Mouse (Mus musculus) left cerebral cortex, postnatal 4 days (tissue): ENCODE measurements around the gene Egf. TPM values are rescaled to one million over a fixed set of nuclear protein-coding genes. Genes with fewer than 3 reads are reported as not detected.
"Not testable (repeated sequence)": the region's sequence is repeated elsewhere in the genome, so short reads cannot be mapped to it uniquely, and the experiment has no call there.

Source experiments
- DNase-seq: peaks from one replicate; pipeline ENCODE4 v3.0.0-alpha.2; 2022
- intact Hi-C: fragments of 180-260 bp; cut with DNase I; formaldehyde crosslinking; loops from one replicate; pipeline ENCODE4 v1.15.1; 2025
- total RNA-seq, 2 experiments: library from RNA; stranded (reverse); gene quantifications; 2 replicates each; pipeline ENCODE4 v1.2.3; 2021

Egf gene
- total RNA-seq, result 1 to 10 TPM; 2.3 to 3.0 TPM

DNA sequence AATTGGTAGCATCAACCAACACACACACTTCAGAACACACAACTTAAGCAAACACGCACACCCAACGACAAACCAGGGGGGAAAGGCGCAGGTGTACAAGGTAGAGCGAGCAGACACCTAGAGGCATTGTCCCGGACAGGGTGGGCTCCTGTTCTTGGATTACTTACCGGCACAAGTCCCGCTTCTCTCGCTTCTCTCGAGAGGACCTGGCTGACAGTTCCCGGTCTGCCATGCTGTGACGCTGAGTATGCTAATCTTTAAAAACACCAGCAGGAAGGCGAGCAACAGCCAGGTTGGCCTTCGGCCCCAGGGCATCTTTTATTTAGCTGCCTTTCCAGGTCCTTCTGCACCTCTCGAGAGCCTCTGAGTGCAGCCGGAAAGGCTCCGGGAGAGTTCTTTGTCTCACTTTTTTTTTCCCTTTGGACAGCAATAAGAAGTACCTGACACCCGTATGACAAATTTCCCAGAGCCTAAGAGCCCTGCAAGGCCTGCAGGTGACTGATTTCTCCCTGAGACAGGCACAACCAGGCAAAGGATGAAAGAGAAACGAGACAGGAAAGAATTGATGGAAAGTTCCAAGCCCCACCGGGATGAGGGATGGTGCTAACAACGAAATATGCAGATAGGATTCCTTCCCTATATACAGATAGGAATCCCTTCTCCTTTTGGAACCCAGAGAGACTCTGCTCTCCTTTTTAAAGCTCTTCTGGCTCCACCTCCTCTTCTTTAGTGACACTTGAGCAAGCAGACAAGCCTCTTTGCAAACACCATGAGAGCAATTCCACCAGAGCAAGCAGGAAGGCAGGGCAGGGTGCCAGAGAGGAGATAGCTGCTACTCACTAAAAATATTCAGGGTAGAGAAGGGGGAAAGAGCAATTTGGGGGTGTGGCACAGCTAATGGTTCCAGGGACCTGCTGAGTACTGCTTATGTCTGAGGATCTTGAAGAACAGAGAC is at the start of gene Egf:
Gene Egf, minus strand, starts transcription at position 667 of the 955 bp plus-strand sequence.
- intact Hi-C loops, result no loop called here
- DNase-seq, result peak; percentile 11

DNA sequence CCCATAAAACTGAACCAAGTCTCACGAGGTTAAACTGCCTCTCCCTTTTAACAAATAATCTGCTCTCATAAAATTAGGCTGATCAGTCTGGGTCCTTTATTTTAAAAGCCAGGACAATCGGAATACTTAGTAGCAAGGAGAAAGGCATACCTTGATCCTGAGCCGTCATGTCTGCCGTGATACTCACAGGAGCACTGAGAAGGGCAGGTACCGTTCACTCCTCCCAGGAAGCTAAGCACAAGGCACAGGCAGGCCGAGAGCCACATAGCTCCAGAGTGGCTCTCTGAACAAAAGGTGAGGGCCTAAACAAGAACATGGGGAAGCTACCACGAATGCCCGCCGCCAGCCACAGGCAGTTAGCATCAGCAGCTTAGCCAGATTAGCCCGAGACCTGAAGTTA is 48.6 kb upstream of the Egf start, which contains the start of gene Lrit3:
Gene Lrit3, minus strand, starts transcription at position 266 of the 400 bp plus-strand sequence.
- intact Hi-C loops, result no loop called here
- DNase-seq, result no peak

DNA sequence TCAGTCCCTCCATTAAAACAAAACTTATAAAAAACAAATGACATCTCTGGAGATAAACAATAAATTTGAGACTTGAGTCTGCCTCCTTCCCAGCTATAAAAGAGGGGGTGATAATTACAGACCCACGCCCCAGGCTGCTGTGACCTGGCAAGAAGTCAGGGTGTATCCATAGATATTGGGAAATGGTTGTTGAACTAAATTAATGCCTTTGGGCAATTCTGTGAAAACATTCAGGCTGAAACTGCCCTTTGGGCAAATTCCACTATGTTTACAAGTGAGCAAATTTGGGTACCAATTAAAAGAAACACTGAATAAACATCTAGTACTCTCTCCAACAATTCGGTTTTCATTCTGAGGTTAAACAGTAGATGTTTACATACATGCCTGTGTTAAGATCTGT is 43.9 kb upstream of the Egf start:
- DNase-seq, result no peak
- intact Hi-C loops, result no loop called here

DNA sequence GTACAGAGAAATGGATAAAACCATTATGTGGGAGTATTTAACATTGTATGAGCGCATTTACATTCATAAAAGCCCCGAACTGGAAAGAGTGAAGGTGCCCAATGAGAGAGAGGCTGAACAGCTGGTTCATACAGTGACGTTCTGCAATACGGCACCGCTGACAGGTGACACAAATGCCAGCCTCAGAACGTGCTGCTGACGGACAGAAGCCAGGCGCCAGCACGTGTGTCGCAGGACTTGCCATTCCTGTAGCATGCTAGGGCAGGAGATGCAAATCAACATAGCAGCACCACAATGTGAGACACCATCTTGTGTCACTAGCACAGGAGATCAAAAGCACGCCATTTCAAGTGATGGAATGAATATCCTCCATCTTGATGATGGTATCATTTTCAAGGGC is 43.4 kb upstream of the Egf start:
- intact Hi-C loops, result no loop called here
- DNase-seq, result no peak

DNA sequence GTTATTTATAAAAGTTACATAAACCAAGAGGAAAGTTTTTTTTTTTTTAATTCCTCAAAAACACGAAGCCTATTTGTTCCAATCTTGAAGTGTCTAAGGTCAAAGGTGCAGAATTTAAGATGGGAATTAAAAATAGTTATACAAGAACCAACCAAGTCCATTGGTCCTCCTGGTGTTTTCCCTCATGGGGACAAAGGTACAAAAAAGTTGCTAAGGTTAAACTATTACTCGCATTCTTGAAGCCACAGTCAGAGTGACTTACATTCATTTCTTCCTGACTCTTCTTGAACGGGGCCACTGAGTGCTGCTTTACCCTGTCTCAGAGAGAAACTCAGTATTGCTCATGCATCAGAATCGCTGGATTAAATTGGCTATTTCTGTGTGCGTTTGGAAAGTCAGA is 42.2 kb upstream of the Egf start:
- intact Hi-C loops, result no loop called here
- DNase-seq, result no peak

DNA sequence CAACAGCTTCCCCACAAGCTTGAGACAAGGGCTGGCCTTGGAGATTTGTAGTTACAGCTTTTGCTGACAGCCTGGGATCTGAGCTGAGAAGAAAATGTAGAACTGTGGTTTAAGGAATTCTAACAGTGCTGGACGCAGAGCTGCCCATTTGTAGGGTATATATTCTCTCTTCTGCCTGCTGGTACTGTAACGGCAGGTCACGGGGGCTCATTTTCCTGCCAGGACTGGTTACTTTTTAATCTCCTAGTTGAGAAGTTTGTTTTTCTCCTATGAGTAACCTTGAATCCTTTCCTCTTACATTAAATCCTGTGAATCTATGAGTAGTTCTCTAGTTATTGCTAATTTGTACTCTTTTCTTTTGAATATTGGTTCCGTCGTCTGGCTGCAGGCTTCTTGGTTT is 38.7 kb upstream of the Egf start:
- intact Hi-C loops, result no loop called here
- DNase-seq, result no peak

DNA sequence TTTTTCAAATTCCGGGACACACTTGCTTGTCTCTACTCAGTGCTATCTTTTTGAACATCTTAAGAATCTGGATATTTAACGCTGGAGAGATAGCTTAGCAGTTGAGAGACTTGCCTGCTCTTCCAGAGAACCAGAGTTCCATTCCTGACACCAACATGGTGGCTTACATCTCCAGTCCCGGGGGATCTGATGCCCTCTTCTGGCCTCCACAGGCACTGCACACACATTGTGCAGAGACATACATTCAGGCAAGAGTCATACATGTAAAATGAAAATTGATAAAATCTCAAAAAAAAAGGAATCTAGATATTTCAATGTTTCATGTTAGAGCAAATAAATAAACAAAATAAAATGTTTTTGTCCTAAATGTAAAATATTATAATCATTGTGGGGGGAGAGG is 27.6 kb upstream of the Egf start:
- intact Hi-C loops, result no loop called here
- DNase-seq, result no peak

DNA sequence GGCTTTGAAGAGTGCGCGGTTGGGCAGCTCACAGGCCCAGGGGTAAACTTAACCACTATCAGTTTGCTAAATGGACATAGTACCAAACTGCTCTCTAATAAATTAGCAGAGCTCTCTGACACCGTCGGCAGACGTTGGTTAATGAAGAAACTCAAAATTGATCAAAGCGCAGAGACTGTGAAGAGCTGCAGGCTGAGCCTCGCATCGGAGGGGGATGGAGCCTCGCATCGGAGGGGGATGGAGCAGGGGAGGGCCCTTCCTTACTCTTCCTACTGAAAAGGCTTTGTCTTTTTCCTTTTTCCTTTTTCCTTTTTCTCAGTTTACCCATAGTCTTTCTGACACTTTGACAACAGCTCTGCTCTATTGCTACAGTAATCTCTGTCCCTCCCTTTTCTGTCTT is 26.3 kb upstream of the Egf start:
- intact Hi-C loops, result no loop called here

DNA sequence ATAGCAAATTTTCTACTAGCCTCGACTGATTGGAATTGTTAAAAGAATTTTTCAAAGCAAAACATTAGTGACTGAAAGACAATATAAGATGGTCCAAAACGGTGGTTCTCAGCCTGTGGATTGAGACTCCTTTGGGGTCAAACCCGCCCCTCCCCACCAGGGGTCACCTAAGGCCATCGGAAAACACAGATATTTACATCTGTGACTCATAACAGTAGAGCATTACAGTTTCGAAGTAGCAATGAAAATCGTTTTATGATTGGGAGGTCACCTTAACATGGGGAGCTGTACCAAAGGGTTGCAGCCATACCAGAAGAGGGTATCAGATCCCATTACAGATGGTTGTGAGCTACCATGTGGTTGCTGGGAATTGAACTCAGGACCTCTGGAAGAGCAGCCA is 16.1 kb upstream of the Egf start:
- DNase-seq, result no peak
- intact Hi-C loops, result no loop called here

More for the DNA sequence above, 26.3 kb upstream of the Egf start:
- DNase-seq, result no peak

DNA sequence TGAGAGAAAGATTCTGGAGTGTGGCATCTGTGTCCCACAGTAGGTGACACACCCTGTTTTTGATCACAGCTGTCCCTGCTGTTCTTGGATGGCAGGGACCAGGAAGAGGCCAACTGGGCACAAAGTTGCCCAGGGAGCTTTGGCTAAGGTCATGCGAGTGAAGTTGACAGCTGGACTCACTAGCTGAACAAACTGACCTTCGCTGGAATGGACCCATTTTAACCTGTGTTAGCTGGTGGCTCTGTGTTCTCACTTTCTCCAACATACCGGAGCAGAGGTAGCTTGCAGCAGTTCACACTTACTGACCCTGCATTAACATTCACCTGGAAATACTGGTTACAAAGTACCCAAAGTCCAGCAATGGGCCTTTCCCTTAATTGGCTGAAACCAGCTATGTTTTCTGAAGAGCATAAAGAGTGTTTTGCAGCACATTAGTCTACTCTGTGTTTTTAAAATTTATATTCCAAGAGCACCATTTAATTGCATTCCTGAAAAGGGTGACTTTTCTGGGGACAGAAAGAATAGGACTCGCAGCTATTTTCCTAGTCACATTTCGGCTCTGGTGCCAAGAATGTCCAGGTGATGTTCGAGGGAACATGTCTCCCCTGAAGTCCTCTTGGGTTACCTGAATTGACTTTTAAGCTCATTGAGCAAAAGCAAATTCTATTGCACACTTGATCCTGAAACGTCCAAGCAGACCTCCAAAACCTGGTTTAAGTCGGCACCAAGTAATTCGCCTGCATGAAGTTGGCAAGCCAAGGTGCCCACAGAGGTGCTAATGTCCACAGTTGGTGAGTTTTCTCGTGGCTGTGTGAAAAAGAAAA is 12.1 kb upstream of the Egf start:
- intact Hi-C loops, result no loop called here
- no peak for DNase-seq

DNA sequence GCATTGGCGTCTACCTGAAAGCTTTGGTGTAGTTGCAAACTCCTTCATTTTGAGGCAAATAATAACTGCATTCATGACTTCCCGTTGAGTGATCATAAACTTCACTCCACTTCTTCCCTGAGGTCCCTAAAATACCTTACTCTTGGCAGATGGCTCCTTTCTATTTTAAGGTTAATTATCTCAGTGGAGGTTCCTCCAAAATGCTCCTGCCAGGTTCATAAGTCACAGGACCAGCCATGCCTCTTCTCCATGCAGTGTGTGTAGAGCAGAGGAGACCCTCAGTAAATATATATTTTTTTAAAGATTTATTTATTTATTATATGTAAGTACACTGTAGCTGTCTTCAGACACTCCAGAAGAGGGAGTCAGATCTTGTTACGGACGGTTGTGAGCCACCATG is 11.0 kb upstream of the Egf start:
- no peak for DNase-seq
- intact Hi-C loops, result no loop called here

DNA sequence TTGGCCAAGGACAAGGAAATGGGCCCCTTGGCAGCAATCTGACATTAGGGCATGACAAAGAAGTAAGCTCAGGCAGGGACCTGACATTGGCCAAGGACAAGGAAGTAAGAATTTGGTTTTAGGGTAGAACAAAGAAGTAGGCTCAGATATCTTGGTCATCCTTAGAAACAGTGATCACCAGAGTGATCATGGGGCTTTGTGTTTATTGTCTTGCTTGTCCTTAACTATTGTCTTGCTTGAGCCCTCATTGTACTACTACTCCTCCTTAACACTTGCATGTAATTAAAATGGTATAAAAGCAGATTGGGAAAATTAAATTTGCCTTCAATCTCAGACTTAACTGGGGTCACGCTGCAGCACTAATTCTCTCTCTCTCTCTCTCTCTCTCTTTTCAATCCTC is 2.5 kb upstream of the Egf start:
- DNase-seq, intact Hi-C loops: not testable (repeated sequence)

DNA sequence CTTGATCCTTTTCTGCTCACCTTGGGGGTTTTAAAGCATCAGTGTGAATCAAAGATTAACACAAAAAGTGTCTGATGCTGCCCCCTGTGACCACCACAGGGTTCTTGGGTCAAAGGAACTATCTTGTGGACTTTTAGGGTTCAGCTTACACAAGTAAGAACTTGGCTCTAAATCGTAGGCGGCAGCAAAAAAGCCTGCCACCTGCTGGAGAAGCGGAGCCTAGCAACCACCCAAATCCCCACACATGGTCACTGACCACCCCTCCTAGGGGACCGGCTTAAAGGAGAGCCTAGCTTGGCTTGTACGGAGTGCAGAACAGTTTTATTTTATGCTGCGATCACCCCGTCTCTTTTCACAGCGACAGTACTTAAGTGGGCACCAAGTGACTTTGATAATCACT is 10.3 kb downstream of the Egf start:
- peak; percentile 40 for DNase-seq
- intact Hi-C loops, result no loop called here

DNA sequence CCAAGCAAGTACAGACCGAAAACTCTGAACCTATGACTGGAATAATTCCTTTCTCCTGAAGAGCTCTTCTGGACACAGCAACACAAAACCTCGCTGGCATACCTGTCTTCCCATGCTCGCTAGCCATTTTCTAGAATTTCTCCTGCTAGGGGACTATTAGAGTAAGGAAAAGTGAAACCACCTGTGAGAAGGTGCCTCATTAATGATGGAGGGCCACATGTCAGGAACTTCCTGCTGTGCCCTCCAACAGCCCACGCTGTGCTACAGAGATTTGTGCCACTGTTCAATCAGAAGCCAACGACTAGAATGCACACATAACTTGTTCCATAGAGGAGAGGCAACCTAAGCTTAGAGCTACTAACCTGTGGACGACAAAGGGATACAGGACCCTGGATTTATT is 12.3 kb downstream of the Egf start:
- no peak for DNase-seq
- intact Hi-C loops, result no loop called here

DNA sequence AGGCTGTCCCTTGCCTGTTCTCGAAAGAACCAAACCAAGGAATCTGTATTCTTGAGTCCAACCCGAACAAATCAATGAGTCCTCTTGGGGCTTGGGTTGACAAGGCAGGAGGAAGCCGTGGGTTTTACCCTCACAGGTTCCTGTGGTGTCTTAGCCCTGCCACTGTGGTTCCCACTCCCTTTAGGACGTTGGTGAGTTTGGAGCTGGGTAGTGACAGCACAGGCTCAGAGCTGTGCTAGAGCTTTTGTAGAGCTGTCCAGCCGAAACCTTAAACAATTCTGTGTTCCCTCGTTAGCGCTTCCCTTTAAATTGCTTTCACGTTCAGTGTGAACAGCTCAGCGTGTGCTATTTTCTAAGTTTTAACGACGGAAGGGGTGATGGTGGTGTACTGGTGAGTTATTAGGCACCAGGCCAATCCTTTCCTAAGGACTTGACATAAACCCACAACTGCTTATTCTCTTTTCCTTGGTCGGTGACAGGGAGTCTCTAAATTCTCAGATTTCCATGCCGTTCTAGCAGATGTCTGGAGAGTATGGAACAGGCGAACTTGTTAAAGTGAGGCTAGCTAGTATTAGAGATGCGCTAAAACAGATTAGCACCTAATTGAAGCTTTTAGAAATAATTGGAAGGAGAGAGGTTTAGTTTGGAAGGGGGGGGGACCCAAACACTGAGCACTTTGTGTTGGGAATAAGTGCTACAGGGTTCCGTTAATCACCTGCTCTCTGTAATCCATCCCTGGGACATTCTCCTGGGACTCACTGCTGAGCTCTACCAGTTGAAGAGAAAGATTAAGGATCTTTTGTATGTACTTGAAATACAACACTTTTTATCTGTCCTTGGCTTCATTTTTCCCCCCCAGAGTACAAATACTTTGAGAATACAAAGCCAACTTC is 16.6 kb downstream of the Egf start:
- intact Hi-C loops, result no loop called here
- DNase-seq, result no peak

DNA sequence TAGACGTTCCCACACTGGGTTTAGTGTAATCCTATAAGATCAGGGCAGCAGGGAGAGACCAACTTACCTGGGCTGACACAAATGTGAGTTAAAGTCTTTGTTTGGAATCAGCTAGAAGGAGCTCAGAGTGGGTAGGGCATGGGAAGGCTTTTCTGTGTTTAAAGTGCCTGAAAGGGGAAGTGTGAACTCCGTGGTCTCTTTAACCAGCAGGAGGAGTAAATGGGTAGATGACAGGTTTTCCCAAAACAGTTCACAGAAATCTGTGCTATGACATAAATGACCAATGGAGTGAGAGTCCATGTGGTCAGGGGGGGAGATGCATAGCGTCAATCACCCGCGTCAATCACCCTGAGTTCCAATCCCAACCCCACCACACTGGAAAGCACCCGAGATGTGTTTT is 23.5 kb downstream of the Egf start:
- no peak for DNase-seq

DNA sequence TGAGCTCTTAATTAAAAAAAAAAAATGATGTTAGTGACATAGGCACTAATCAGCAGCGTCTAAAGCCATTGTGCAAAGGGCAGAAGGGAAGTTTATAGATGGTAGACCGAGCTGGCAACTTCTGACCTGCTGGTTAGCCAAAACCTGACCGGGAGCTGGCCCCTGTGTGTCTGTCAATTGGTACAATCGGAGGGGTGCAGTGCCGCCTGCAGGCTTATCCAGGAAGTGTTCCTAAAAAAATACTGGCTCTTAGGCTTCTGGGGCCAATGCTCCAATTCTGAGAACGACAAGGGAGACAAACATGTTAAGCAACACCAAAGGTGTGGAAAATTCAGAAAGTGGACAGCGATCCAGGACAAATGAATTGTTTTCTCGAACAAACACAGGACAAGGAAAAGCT is 24.7 kb downstream of the Egf start:
- intact Hi-C loops, result no loop called here
- peak; percentile 27 for DNase-seq

More for the DNA sequence above, 23.5 kb downstream of the Egf start:
- intact Hi-C loops, result no loop called here

DNA sequence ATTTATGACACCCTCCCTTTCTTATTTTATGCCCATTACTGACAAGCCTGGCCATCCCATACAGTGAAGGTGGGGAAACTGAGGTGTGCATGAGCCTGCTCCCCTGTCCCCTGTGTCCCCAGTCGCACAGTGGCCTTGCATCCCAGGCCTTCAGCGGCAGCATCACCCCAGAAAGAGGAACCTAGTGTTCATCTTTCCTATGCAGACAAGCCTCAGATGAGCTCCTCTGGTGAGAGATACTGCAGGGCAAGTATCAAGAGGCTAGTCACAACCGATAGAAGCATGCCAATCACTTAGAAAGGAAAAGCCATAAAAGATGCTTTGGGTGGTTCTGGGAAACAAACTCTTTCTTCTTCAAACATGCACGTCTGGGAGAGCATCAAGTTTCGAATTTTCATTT is 25.2 kb downstream of the Egf start:
- intact Hi-C loops, result no loop called here
- no peak for DNase-seq

DNA sequence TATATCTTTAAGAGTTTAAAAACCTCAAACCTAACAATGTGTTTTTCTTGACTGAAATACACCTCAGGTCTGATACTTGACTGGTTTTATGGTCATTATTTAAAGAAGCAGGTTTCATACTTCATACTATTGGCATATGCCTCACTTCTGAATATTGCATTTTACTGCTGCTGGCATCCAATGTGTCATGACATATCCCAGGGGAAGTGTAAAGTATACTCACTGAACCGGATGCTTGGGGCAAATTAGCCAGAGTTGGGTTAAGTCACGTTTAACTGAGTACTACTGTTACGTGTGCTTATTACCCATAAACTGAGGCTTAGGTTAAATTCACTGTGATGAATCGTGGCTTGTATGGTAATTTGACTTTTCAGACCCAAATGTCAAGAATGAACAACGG is 29.5 kb downstream of the Egf start:
- intact Hi-C loops, result no loop called here
- DNase-seq, result no peak

DNA sequence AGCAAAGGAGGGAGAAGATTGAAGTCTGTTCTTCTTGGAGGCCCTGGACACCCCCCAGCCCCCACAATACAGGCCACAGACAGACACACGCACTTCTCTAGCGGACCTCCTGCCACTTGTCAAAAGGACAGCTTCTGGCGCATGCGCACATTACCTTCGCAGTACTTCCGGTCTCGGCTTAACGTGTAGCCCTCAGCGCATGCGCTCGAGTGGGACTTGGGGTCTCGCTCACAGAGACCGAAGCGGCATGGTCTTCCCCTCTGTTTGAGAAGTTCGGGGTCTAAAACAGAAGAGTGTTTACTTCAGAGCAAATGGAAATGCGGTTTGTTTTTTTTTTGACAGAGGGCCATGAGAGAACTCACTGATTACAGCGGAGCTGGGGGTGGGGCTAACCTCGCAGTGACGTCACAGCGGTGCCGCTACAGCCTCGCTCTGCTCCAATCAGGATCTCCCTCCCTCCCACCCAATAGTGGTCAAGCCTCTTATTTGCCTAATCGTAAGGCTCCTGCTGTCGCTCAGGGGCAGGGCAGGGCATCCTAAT is 30.1 kb downstream of the Egf start:
- DNase-seq, result peak; percentile 95
- intact Hi-C loops, result no loop called here
